Mouse (Mus musculus) layer of hippocampus, adult 18-20 months (tissue): Measurements from ENCODE around the gene Olfr50. TPM values are rescaled to one million over a fixed set of nuclear protein-coding genes. Genes with fewer than 3 reads are reported as not detected.

Experiments
- DNase-seq, 2 experiments: peaks; one replicate each; pipeline ENCODE4 v3.0.0; 2022; ENCODE audit warnings: low spot score in 2 of 2
- long read RNA-seq: library from polyadenylated mRNA; stranded (forward); transcript quantifications from one replicate; pipeline ENCODE4 v2.0.0, GENCODE M21; 2021
- total RNA-seq, 2 experiments: library from RNA; stranded (reverse); gene quantifications; 2 replicates each; pipeline ENCODE4 v1.2.3; 2021

Olfr50 gene
- not detected for total RNA-seq
- long read RNA-seq, result 0 reads

- no peak for DNase-seq
Observed at GRCm38 (mm10) chr2:36790238-36790637, at the start of gene Olfr50. Gene Olfr50 (plus strand): TSS chr2:36790538.

DNA sequence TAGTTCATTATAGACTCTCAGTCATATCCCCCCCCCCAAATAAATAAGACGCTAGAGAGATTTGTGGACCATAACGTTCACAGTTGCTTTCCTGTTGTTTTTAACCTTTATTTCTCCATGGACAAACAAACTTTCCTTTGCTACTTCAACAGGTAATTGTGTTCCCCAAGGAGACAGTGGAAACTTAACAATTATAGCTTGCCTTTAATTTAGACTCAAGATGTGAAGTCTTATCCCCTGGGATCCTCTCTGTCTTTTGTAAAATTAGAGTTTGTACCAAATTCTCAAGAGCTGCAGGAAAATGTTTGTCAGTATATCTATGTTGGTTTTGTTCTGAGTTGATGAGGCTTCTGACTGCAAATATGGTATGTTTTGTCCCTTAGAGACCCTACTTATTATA is 6.4 kb upstream of the Olfr50 start, which contains the start of gene Olfr348:
Gene Olfr348, plus strand, starts transcription at position 301 of the 400 bp plus-strand sequence.
- DNase-seq, result no peak

GRCm38 (mm10) chr2:36816932-36817331 is 26.6 kb downstream of the Olfr50 start, which contains the start of gene Olfr3:
Gene Olfr3 (minus strand): TSS chr2:36817032.
- DNase-seq, result no peak

- DNase-seq, result no peak
Observed at GRCm38 (mm10) chr2:36846010-36846409, 55.7 kb downstream of the Olfr50 start, which contains the start of gene Olfr350. Gene Olfr350 (plus strand): TSS chr2:36846310.

Other genes with a start within 250 kb of the Olfr50 start
- not detected for gene Olfr344, start 223.9 kb upstream of the Olfr50 start, total RNA-seq
- gene Olfr345, start 150.5 kb upstream of the Olfr50 start, total RNA-seq, result not detected
- gene Olfr346, start 104.8 kb upstream of the Olfr50 start, total RNA-seq, result not detected
- not detected for gene Olfr347, start 58.6 kb upstream of the Olfr50 start, total RNA-seq
- not detected for gene Olfr348, start 6.3 kb upstream of the Olfr50 start, total RNA-seq
- gene Olfr3, start 26.5 kb downstream of the Olfr50 start, total RNA-seq, result not detected
- not detected for gene Olfr350, start 55.8 kb downstream of the Olfr50 start, total RNA-seq
- gene Olfr351, start 72.1 kb downstream of the Olfr50 start, total RNA-seq, result not detected
- not detected for gene Olfr352, start 77.9 kb downstream of the Olfr50 start, total RNA-seq
- gene Olfr353, start 102.4 kb downstream of the Olfr50 start, total RNA-seq, result not detected
- not detected for gene Olfr354, start 115.1 kb downstream of the Olfr50 start, total RNA-seq
- not detected for gene Olfr355, start 138.4 kb downstream of the Olfr50 start, total RNA-seq
- not detected for gene Olfr356, start 146.6 kb downstream of the Olfr50 start, total RNA-seq
- gene Olfr357, start 203.3 kb downstream of the Olfr50 start, total RNA-seq, result not detected
- gene Olfr358, start 218.8 kb downstream of the Olfr50 start, total RNA-seq, result not detected